Mouse (Mus musculus): ENCODE results near the gene Disp3.
A peak's percentile ranks its signal among the peaks of the same experiment; 100 is the strongest.

Gene Disp3

DNA sequence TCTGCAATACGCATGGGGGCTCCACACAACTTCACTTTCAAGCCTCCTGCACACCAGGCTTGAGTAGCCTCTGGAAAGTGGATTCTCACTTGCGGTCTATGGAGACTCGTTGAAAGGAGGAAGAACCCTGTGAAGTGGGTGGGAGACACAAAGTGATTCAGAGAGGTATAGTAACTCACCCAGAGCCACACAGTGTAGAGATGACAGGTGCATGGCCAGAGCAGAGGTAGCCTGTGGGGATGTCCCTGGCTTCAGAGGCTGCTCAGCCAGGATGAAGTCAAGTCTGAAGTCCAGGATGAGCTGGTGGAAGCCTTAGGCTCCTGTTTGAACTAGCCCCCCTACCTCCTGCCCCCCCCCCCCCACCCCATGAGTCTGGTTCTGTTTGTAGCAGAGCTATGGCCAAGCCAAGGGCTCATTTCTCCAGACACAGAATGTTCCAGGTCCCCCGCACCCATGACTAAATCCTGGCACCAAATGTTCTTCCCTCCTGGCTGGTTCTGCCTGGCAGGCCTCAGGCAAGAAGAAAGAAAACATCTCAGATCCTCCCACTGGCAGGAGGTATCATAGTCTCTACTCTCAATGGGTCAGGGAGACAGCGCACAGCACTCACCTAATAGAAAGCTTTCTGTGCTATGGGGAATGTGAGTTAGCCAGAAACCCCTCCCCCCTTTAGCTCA lies 73.2 kb downstream of the Disp3 start:
- DNase-seq: peak; percentile 26

- DNase-seq: no peak
Observed at GRCm38 (mm10) chr4:148204873-148205232, 82.9 kb downstream of the Disp3 start.

DNA sequence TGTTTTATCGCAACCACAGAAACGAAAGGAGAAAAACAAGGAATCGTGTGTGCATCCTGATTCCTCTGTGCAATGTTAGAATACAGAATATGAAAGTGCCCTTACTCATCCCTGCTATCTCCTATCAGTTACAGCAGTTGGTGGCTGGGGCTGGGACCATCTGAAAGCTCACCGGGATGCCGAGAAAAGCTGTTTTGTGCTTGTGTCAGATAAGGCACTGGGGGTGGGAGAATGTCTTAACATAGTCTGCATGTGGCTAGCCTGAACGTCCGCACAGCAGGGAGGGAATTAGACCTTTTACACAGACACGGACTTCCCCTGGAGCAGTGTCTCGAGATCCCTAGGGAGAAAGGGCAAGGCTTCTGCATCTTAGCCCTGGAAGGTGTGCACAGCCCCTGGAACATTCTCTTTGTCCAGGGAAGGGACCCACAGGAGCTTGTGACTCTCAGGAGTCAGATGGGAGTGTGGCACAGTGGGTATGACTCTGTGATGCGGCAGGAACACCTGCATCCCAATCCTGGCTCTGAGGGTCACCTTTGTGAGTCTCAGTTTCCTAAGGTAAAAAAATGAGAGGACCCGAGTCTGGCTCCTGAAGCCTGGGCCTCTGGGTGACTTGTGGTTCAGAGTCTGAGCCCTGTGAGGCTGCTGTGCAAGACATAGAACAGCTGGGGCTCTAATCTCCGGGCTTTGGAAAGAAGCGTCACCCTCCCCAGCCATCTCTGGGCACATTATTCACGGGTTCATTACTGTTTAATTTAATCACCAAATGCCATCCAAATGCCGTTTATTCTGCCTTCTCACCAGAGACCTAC lies 83.5 kb downstream of the Disp3 start:
- DNase-seq: no peak

DNA sequence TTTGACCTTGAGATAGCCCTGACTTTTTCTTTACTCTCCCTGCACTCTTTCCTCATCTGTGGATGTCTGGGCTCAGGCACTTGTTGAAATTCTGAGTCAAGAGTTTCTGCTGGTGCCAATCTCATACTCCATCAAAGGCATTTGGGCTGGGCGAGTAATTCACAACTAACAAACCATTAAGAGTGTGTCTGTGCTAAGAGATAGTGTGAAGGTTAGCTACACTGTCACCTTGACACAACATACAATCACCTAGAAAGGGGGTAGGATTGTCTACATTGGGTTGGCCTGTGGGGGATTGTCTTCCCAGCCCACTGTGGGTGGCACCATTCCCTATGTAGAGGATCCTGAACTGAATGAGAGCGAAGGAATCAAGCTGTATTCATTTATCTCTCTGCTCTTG lies 84.2 kb downstream of the Disp3 start:
- DNase-seq: no peak

GRCm38 (mm10) chr4:148198721-148199120 lies 89.0 kb downstream of the Disp3 start:
- DNase-seq: no peak

- DNase-seq: no peak
Observed at GRCm38 (mm10) chr4:148194400-148194799, 93.4 kb downstream of the Disp3 start.

GRCm38 (mm10) chr4:148192707-148193245 lies 95.0 kb downstream of the Disp3 start:
- DNase-seq: no peak

All from right cerebral cortex, postnatal 14 days (tissue).